Mouse (Mus musculus) heart, adult 2 months (tissue): ENCODE results near the gene Syt16.

Source experiments
- CTCF ChIP-seq: fragments of 200-600 bp; IDR thresholded peaks from 2 replicates; pipeline ENCODE4 v1.8.1; 2022; ENCODE audit warnings: antibody characterized with exemption, mild to moderate bottlenecking, moderate library complexity
- EP300 ChIP-seq: fragments of 200-500 bp; IDR thresholded peaks from 2 replicates; pipeline ENCODE4 v1.6.1; 2011; ENCODE audit warnings: low read depth, low read length, control low read depth; ENCODE audit not compliant: insufficient read depth
- POLR2A ChIP-seq: fragments of 200-500 bp; IDR thresholded peaks from 2 replicates; pipeline ENCODE4 v1.6.1; 2011; ENCODE audit warnings: mild to moderate bottlenecking, low read depth, low read length, control low read depth; ENCODE audit not compliant: insufficient read depth

DNA sequence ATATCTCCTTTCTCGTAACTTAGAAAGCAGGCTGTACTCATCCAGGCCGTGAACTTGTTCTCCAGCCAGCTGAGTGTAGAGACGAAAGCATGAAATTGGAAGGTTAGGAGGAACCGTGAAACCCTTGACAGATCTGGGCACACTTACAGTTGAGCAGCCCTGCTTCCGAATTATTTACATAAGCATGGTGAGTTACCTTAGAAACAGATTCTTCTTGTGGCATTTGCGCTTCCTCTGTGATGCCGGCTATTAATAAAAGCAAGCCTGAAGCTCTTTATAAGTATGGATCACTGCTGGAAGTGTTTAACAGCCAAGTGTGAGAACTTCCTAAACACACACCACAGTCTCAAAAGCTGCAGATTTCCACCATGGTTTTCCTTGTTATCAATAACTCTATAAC, 144.7 kb downstream of the Syt16 start:
- TF ChIP-seq CTCF (no peak), EP300 (no peak), POLR2A (no peak)
